Comparison of ENCODE assay signal across 19 mouse cellular contexts in the genomic region with DNA sequence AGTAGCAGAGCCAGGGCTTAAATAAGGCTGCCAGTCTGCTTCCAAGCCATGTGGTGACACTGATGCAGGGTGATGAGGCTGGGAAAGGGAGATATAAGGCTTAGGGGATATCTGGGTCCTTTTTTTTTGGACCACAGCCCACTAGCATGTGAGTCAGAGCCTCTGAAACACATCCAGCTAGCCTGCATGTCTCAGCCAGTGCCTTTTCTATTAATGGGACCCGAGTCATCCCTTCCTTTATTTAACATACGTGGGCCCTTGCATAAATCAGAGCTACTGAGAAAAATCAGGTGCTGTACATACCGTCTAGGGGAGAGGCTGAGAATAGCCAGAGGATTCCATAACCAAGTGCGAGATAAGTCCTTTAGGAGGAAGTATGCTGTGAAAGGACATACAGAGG. TPM values are rescaled to one million over a fixed set of nuclear protein-coding genes. Genes with fewer than 3 reads are reported as not detected.
DNase-seq lines count a peak whose midpoint lies in the region; ATAC-seq and TF ChIP-seq lines count a peak whose summit lies in the region.
"Had no signal": no experiment of that assay in that cellular context is flagged by ENCODE, and none has a peak within 500 bp of the region (broad histone marks: within the 10 kb centered on the region; RNA-seq: fewer than 3 reads in every experiment).

No protein-coding gene starts in this region.

- no peaks in the 10 kb centered on the region for H3K36me3 ChIP-seq in forebrain, postnatal 0 days (ENCODE audit: insufficient read depth)
- H3K36me3 ChIP-seq in forebrain, embryonic 10.5 days (replicated peaks): no peaks in the 10 kb centered on the region
- no peaks in the 10 kb centered on the region for H3K36me3 ChIP-seq in kidney, postnatal 0 days (ENCODE audit: insufficient read depth, low read length)
- H3K36me3 ChIP-seq in midbrain, embryonic 14.5 days (ENCODE audit: control insufficient read depth, insufficient read depth, low read length): no peaks in the 10 kb centered on the region
- H3K36me3 ChIP-seq in midbrain, embryonic 13.5 days: no peaks in the 10 kb centered on the region
- no peaks in the 10 kb centered on the region for H3K36me3 ChIP-seq in kidney, embryonic 15.5 days
- H3K36me3 ChIP-seq: liver, embryonic 13.5 days had no signal

- no peak overlapping the region for H3K27ac ChIP-seq in forebrain, postnatal 0 days (ENCODE audit: low read depth, low read length)
- H3K27ac ChIP-seq in forebrain, embryonic 10.5 days: no peak overlapping the region
- no peak overlapping the region for H3K27ac ChIP-seq in kidney, postnatal 0 days
- no peak overlapping the region for H3K27ac ChIP-seq in midbrain, embryonic 14.5 days (replicated peaks; ENCODE audit: low read depth, low read length)
- H3K27ac ChIP-seq in midbrain, embryonic 13.5 days: no peak overlapping the region
- H3K27ac ChIP-seq in kidney, embryonic 15.5 days: no peak overlapping the region
- H3K27ac ChIP-seq: heart, adult 2 months; liver, embryonic 13.5 days had no signal

- DNase-seq in forebrain, postnatal 0 days: peak; percentile 0
- DNase-seq in forebrain, embryonic 10.5 days (ENCODE audit: extremely low spot score, low spot score): no peak
- DNase-seq in kidney, postnatal 0 days (ENCODE audit: low spot score): peak; percentile 0
- DNase-seq in kidney, postnatal 10 days: no peak
- DNase-seq in midbrain, embryonic 14.5 days: peak; percentile 1
- peak; percentile 73 for DNase-seq in brain, adult 2 months (ENCODE audit: low read depth, low spot score)
- DNase-seq: adrenal gland, adult 2 months; cerebellum, adult 8-10 months; heart, adult 2 months; kidney, adult 9 months; liver, embryonic 13.5 days; lung, postnatal 14 days had no signal

- no peak for ATAC-seq in forebrain, postnatal 0 days
- ATAC-seq in kidney, postnatal 0 days (replicated peaks; ENCODE audit: low FRiP score, low read depth): no peak
- ATAC-seq in midbrain, embryonic 14.5 days (ENCODE audit: low FRiP score, low TSS enrichment): no peak
- no peak for ATAC-seq in midbrain, embryonic 13.5 days
- no peak for ATAC-seq in kidney, embryonic 15.5 days (replicated peaks; ENCODE audit: low FRiP score)
- ATAC-seq: inflammation-experienced regulatory T-cells, adult 6 months had no signal

- H3K27me3 ChIP-seq in forebrain, postnatal 0 days (ENCODE audit: insufficient read depth, low read length): no peaks in the 10 kb centered on the region
- no peaks in the 10 kb centered on the region for H3K27me3 ChIP-seq in forebrain, embryonic 10.5 days (ENCODE audit: poor library complexity, severe bottlenecking)
- H3K27me3 ChIP-seq in kidney, postnatal 0 days (ENCODE audit: insufficient read depth, low read length): no peaks in the 10 kb centered on the region
- H3K27me3 ChIP-seq in midbrain, embryonic 14.5 days (ENCODE audit: control insufficient read depth, insufficient read depth, low read length): no peaks in the 10 kb centered on the region
- no peaks in the 10 kb centered on the region for H3K27me3 ChIP-seq in midbrain, embryonic 13.5 days
- no peaks in the 10 kb centered on the region for H3K27me3 ChIP-seq in kidney, embryonic 15.5 days
- H3K27me3 ChIP-seq: liver, embryonic 13.5 days had no signal

- no peak overlapping the region for H3K4me3 ChIP-seq in forebrain, postnatal 0 days (ENCODE audit: low read depth, low read length)
- no peak overlapping the region for H3K4me3 ChIP-seq in forebrain, embryonic 10.5 days
- no peak overlapping the region for H3K4me3 ChIP-seq in kidney, postnatal 0 days (replicated peaks; ENCODE audit: low read depth, low read length)
- no peak overlapping the region for H3K4me3 ChIP-seq in midbrain, embryonic 14.5 days (replicated peaks; ENCODE audit: low read depth, low read length)
- H3K4me3 ChIP-seq in midbrain, embryonic 13.5 days (replicated peaks): no peak overlapping the region
- no peak overlapping the region for H3K4me3 ChIP-seq in kidney, embryonic 15.5 days (replicated peaks)
- H3K4me3 ChIP-seq: erythroblast, embryonic 14.5 days; heart, adult 2 months; liver, embryonic 13.5 days had no signal

- WGBS in forebrain, postnatal 0 days: 71% methylated on average over 4 of the region's 4 CpGs
- WGBS in forebrain, embryonic 10.5 days: 90% methylated on average over 4 of the region's 4 CpGs
- WGBS in kidney, postnatal 0 days: 62% methylated on average over 4 of the region's 4 CpGs
- 82% methylated on average over 4 of the region's 4 CpGs for WGBS in midbrain, embryonic 14.5 days
- WGBS in midbrain, embryonic 13.5 days: 85% methylated on average over 4 of the region's 4 CpGs
- 64% methylated on average over 4 of the region's 4 CpGs for WGBS in kidney, embryonic 15.5 days

- no peaks in the 10 kb centered on the region for H3K9me3 ChIP-seq in forebrain, postnatal 0 days (ENCODE audit: low read length)
- H3K9me3 ChIP-seq in forebrain, embryonic 10.5 days: 0 out of 2 replicates have a peak, but pooled peaks cover 5% of the 10 kb centered on the region
- H3K9me3 ChIP-seq in kidney, postnatal 0 days (replicated peaks; ENCODE audit: low read length): no peaks in the 10 kb centered on the region
- H3K9me3 ChIP-seq in midbrain, embryonic 14.5 days (ENCODE audit: control insufficient read depth, low read length): no peaks in the 10 kb centered on the region
- H3K9me3 ChIP-seq in midbrain, embryonic 13.5 days: no peaks in the 10 kb centered on the region; the same call in 1 of the 2 replicates
- peaks cover 2% of the 10 kb centered on the region; the same call in 1 of the 2 replicates for H3K9me3 ChIP-seq in kidney, embryonic 15.5 days (replicated peaks)

- H3K4me1 ChIP-seq in forebrain, postnatal 0 days (ENCODE audit: insufficient read depth): no peaks in the 10 kb centered on the region
- peaks cover 5% of the 10 kb centered on the region for H3K4me1 ChIP-seq in forebrain, embryonic 10.5 days
- H3K4me1 ChIP-seq in kidney, postnatal 0 days (replicated peaks; ENCODE audit: insufficient read depth, low read length): no peaks in the 10 kb centered on the region
- H3K4me1 ChIP-seq in midbrain, embryonic 14.5 days (ENCODE audit: control insufficient read depth, insufficient read depth, low read length): no peaks in the 10 kb centered on the region
- H3K4me1 ChIP-seq in midbrain, embryonic 13.5 days (replicated peaks): peaks cover 5% of the 10 kb centered on the region; the same call in 1 of the 2 replicates
- peaks cover 5% of the 10 kb centered on the region for H3K4me1 ChIP-seq in kidney, embryonic 15.5 days
- H3K4me1 ChIP-seq: liver, embryonic 13.5 days had no signal

- H3K4me2 ChIP-seq in forebrain, postnatal 0 days (ENCODE audit: low read depth): no peak overlapping the region
- no peak overlapping the region for H3K4me2 ChIP-seq in kidney, postnatal 0 days (ENCODE audit: low read length)
- no peak overlapping the region for H3K4me2 ChIP-seq in midbrain, embryonic 14.5 days (ENCODE audit: low read length)
- H3K4me2 ChIP-seq in midbrain, embryonic 13.5 days (replicated peaks): no peak overlapping the region
- H3K4me2 ChIP-seq in kidney, embryonic 15.5 days: no peak overlapping the region
- H3K4me2 ChIP-seq: liver, embryonic 13.5 days had no signal

- no peak for TF ChIP-seq CTCF in forebrain, postnatal 0 days (IDR thresholded peaks at IDR 0.05; ENCODE audit: low read depth)
- no peak for TF ChIP-seq CTCF in kidney, postnatal 0 days (IDR thresholded peaks at IDR 0.05; ENCODE audit: low read depth)

- no peak overlapping the region for H3K9ac ChIP-seq in forebrain, postnatal 0 days
- no peak overlapping the region for H3K9ac ChIP-seq in kidney, postnatal 0 days (ENCODE audit: low read depth, low read length)
- H3K9ac ChIP-seq in midbrain, embryonic 14.5 days (replicated peaks; ENCODE audit: low read length): no peak overlapping the region
- H3K9ac ChIP-seq in midbrain, embryonic 13.5 days (replicated peaks): no peak overlapping the region
- H3K9ac ChIP-seq in kidney, embryonic 15.5 days: no peak overlapping the region
- H3K9ac ChIP-seq: liver, embryonic 13.5 days had no signal

RNA-seq across cellular contexts. Expression of a gene that starts 37.0 kb away (rescaled TPM):
- 8.9 and 9.2 TPM in 2 replicates for total RNA-seq in forebrain, postnatal 0 days (2014; rRNA removed)
- polyA plus RNA-seq in forebrain, postnatal 0 days (2015; fragmentation: Nextera tagmentation; extraction: Ambion mirVana): 3.6 and 4.7 TPM in 2 replicates
- 1.6 and 1.8 TPM in 2 replicates for polyA plus RNA-seq in forebrain, embryonic 10.5 days (2016; fragmentation: Nextera tagmentation; extraction: Ambion mirVana)
- 1.6 and 2.0 TPM in 2 replicates for polyA plus RNA-seq in kidney, postnatal 0 days (2015; fragmentation: Nextera tagmentation; extraction: Ambion mirVana)
- polyA plus RNA-seq in midbrain, embryonic 14.5 days (2014; fragmentation: Nextera tagmentation; extraction: Ambion mirVana): 2.6 and 3.0 TPM in 2 replicates
- polyA plus RNA-seq in midbrain, embryonic 13.5 days (2015; fragmentation: Nextera tagmentation; extraction: Ambion mirVana): 3.1 and 4.5 TPM in 2 replicates
- 2.7 and 3.9 TPM in 2 replicates for polyA plus RNA-seq in kidney, embryonic 15.5 days (2015; fragmentation: Nextera tagmentation; extraction: Ambion mirVana)
- total RNA-seq: adrenal gland, adult 2 months; gastrocnemius, adult 18-20 months; heart, adult 2 months; hematopoietic stem cell, adult 5-6 weeks had no signal
- polyA plus RNA-seq: C2C12; erythroblast, embryonic 14.5 days; inflammation-experienced regulatory T-cells, adult 6 months had no signal

Comparison
In these comparisons a context has a peak if more than half of its experiments do, and no peak if none do; other contexts are left out.
1. DNase-seq: peak in forebrain, postnatal 0 days (single experiment), kidney, postnatal 0 days (single experiment), midbrain, embryonic 14.5 days (single experiment) and brain, adult 2 months (single experiment); none in forebrain, embryonic 10.5 days (single experiment) and kidney, postnatal 10 days (single experiment).